ENCODE assay signal across 7 mouse cellular contexts in genomic region chr8:119839419-119840021, GRCm38 (mm10). TPM values are rescaled to one million over a fixed set of nuclear protein-coding genes. Genes with fewer than 3 reads are reported as not detected.
A peak's percentile ranks its signal among the peaks of the same experiment; 100 is the strongest.
DNase-seq lines count a peak whose midpoint lies in the region; ATAC-seq and TF ChIP-seq lines count a peak whose summit lies in the region.

No protein-coding gene starts in this region.

- in situ Hi-C loops in ES-E14 (cut with MboI; ENCODE audit: low sequenced_read_pairs in 2 of 2, unreplicated experiment in 2 of 2): no loop called here

- H3K4me3 ChIP-seq in ES-E14 (ENCODE audit: insufficient read depth in 1 of 2, low read depth in 1 of 2, low read length in 2 of 2, poor library complexity in 1 of 2, severe bottlenecking in 1 of 2): peak overlapping the region; percentile 95
- peak overlapping the region; percentile 70 for H3K4me3 ChIP-seq in heart, embryonic 11.5 days (ENCODE audit: low read depth, low read length)
- H3K4me3 ChIP-seq in kidney, postnatal 0 days (replicated peaks; ENCODE audit: low read depth, low read length): peak overlapping the region; percentile 72
- peak overlapping the region; percentile 59 for H3K4me3 ChIP-seq in midbrain, embryonic 16.5 days (ENCODE audit: low read depth, low read length)

- peak overlapping the region; percentile 84 for H3K9ac ChIP-seq in ES-E14 (ENCODE audit: insufficient read depth, low read depth, low read length, poor library complexity, severe bottlenecking)
- peak overlapping the region; percentile 76 for H3K9ac ChIP-seq in heart, embryonic 11.5 days (ENCODE audit: low read depth, low read length)
- peak overlapping the region; percentile 76 for H3K9ac ChIP-seq in kidney, postnatal 0 days (ENCODE audit: low read depth, low read length)
- H3K9ac ChIP-seq in midbrain, embryonic 16.5 days (ENCODE audit: low read depth, low read length): peak overlapping the region; percentile 84

- ATAC-seq in heart, embryonic 11.5 days (replicated peaks; ENCODE audit: insufficient number of reproducible peaks, low FRiP score, low TSS enrichment): no peak
- peak; percentile 9; the same call in 1 of the 2 replicates for ATAC-seq in kidney, postnatal 0 days (replicated peaks; ENCODE audit: low FRiP score, low read depth)
- peak; percentile 55 for ATAC-seq in midbrain, embryonic 16.5 days

- H3K9me3 ChIP-seq in ES-E14 (ENCODE audit: control insufficient read depth, insufficient read depth, low read depth, low read length): no peaks in the 10 kb centered on the region
- H3K9me3 ChIP-seq in heart, embryonic 11.5 days (replicated peaks; ENCODE audit: control insufficient read depth, low read length): no peaks in the 10 kb centered on the region
- no peaks in the 10 kb centered on the region for H3K9me3 ChIP-seq in kidney, postnatal 0 days (replicated peaks; ENCODE audit: low read length)
- no peaks in the 10 kb centered on the region for H3K9me3 ChIP-seq in midbrain, embryonic 16.5 days (replicated peaks; ENCODE audit: control insufficient read depth, low read length, poor library complexity, severe bottlenecking)

- WGBS in heart, embryonic 11.5 days (ENCODE audit: insufficient replicate concordance): 33% methylated on average over 14 of the region's 14 CpGs
- 7% methylated on average over 14 of the region's 14 CpGs for WGBS in kidney, postnatal 0 days
- WGBS in midbrain, embryonic 16.5 days: 7% methylated on average over 14 of the region's 14 CpGs

- H3K27me3 ChIP-seq in heart, embryonic 11.5 days (ENCODE audit: control insufficient read depth, insufficient read depth, low read length): 0 out of 2 replicates have a peak, but pooled peaks cover 3% of the 10 kb centered on the region
- H3K27me3 ChIP-seq in kidney, postnatal 0 days (ENCODE audit: insufficient read depth, low read length): no peaks in the 10 kb centered on the region
- H3K27me3 ChIP-seq in midbrain, embryonic 16.5 days (ENCODE audit: control insufficient read depth, insufficient read depth, low read depth, low read length): no peaks in the 10 kb centered on the region; the same call in 1 of the 2 replicates

- no peaks in the 10 kb centered on the region for H3K36me3 ChIP-seq in ES-E14 (ENCODE audit: control insufficient read depth, insufficient read depth, low read length, poor library complexity, severe bottlenecking)
- H3K36me3 ChIP-seq in heart, embryonic 11.5 days (ENCODE audit: control insufficient read depth, insufficient read depth, low read length): no peaks in the 10 kb centered on the region
- H3K36me3 ChIP-seq in kidney, postnatal 0 days (ENCODE audit: insufficient read depth, low read length): 0 out of 2 replicates have a peak, but pooled peaks cover 2% of the 10 kb centered on the region
- H3K36me3 ChIP-seq in midbrain, embryonic 16.5 days (ENCODE audit: control insufficient read depth, insufficient read depth, low read length): no peaks in the 10 kb centered on the region

- H3K4me2 ChIP-seq in heart, embryonic 11.5 days: peak overlapping the region; percentile 96
- peak overlapping the region; percentile 87 for H3K4me2 ChIP-seq in kidney, postnatal 0 days (ENCODE audit: low read length)
- peak overlapping the region; percentile 84 for H3K4me2 ChIP-seq in midbrain, embryonic 16.5 days (ENCODE audit: low read length)

- peaks cover 13 to 20% of the 10 kb centered on the region in 2 experiments for H3K4me1 ChIP-seq in ES-E14 (ENCODE audit: control insufficient read depth in 2 of 2, insufficient read depth in 2 of 2, low read length in 2 of 2, poor library complexity in 1 of 2)
- H3K4me1 ChIP-seq in heart, embryonic 11.5 days (ENCODE audit: control insufficient read depth, insufficient read depth, low read length): peaks cover 28% of the 10 kb centered on the region
- peaks cover 24% of the 10 kb centered on the region for H3K4me1 ChIP-seq in kidney, postnatal 0 days (replicated peaks; ENCODE audit: insufficient read depth, low read length)
- peaks cover 42% of the 10 kb centered on the region for H3K4me1 ChIP-seq in midbrain, embryonic 16.5 days (ENCODE audit: control insufficient read depth, insufficient read depth, low read length)

- TF ChIP-seq CTCF in kidney, postnatal 0 days (IDR thresholded peaks at IDR 0.05; ENCODE audit: low read depth): no peak

- peak; percentile 36 for DNase-seq in CD4-positive helper T cell, adult 2 months (ENCODE audit: low read depth, low spot score)
- DNase-seq in ES-E14 (ENCODE audit: low read depth, low spot score): no peak
- no peak for DNase-seq in kidney, postnatal 0 days (ENCODE audit: low spot score)
- no peak for DNase-seq in right cerebral cortex, postnatal 10 days (ENCODE audit: low spot score in 2 of 2)
- DNase-seq in right cerebral cortex, postnatal 14 days: no peak

- H3K27ac ChIP-seq in ES-E14 (ENCODE audit: insufficient read depth, low read depth, low read length, poor library complexity, severe bottlenecking): no peak overlapping the region
- H3K27ac ChIP-seq in heart, embryonic 11.5 days (ENCODE audit: low read depth, low read length): 0 out of 2 replicates have a peak overlapping the region, but pooled peaks have one; percentile 3
- H3K27ac ChIP-seq in kidney, postnatal 0 days: peak overlapping the region; percentile 84
- peak overlapping the region; percentile 85 for H3K27ac ChIP-seq in midbrain, embryonic 16.5 days (ENCODE audit: low read length)

TF ChIP-seq in ES-E14, 5 proteins besides CTCF, POLR2A, EP300 and RAD21:
- no peak for TF ChIP-seq MAFK (IDR thresholded peaks at IDR 0.05; ENCODE audit: insufficient read depth, low read depth, low read length)
- TF ChIP-seq CHD2 (IDR thresholded peaks at IDR 0.05; ENCODE audit: low read depth, low read length): no peak
- TF ChIP-seq ZC3H11A (IDR thresholded peaks at IDR 0.05; ENCODE audit: borderline replicate concordance, low read depth, low read length): no peak
- TF ChIP-seq HCFC1 (IDR thresholded peaks at IDR 0.05; ENCODE audit: borderline replicate concordance, insufficient read depth, low read length): no peak
- TF ChIP-seq ZNF384 (IDR thresholded peaks at IDR 0.05; ENCODE audit: low read depth, low read length): no peak
TF ChIP-seq in ES-E14: peak in this region for 0.

RNA-seq across cellular contexts. Expression of gene Cotl1, which starts 0.8 kb away (rescaled TPM):
- total RNA-seq in ES-E14 (2012; rRNA removed): 40.5 and 73.3 TPM in 2 replicates
- 110 and 142 TPM in 2 replicates for polyA plus RNA-seq in heart, embryonic 11.5 days (2014; fragmentation: Nextera tagmentation; extraction: Ambion mirVana)
- 101 and 117 TPM in 2 replicates for polyA plus RNA-seq in kidney, postnatal 0 days (2015; fragmentation: Nextera tagmentation; extraction: Ambion mirVana)
- polyA plus RNA-seq in midbrain, embryonic 16.5 days (2015; fragmentation: Nextera tagmentation; extraction: Ambion mirVana): 126 and 139 TPM in 2 replicates

RNA-seq across cellular contexts. Expression of gene Klhl36, which starts 22.5 kb away (rescaled TPM):
- 3.2 and 3.6 TPM in 2 replicates for total RNA-seq in ES-E14 (2012; rRNA removed)
- 8.6 and 8.9 TPM in 2 replicates for polyA plus RNA-seq in heart, embryonic 11.5 days (2014; fragmentation: Nextera tagmentation; extraction: Ambion mirVana)
- polyA plus RNA-seq in kidney, postnatal 0 days (2015; fragmentation: Nextera tagmentation; extraction: Ambion mirVana): 22.1 and 22.5 TPM in 2 replicates
- 16.6 and 18.5 TPM in 2 replicates for polyA plus RNA-seq in midbrain, embryonic 16.5 days (2015; fragmentation: Nextera tagmentation; extraction: Ambion mirVana)
